In genomic region chr14:87146704-87147103, GRCm38 (mm10) we compare ENCODE assay signal across 23 mouse cellular contexts. TPM values are rescaled to one million over a fixed set of nuclear protein-coding genes. Genes with fewer than 3 reads are reported as not detected.
DNase-seq lines count a peak whose midpoint lies in the region; ATAC-seq and TF ChIP-seq lines count a peak whose summit lies in the region.
"Had no signal": no experiment of that assay in that cellular context is flagged by ENCODE, and none has a peak within 500 bp of the region (broad histone marks: within the 10 kb centered on the region; RNA-seq: fewer than 3 reads in every experiment).

No protein-coding gene starts in this region.

- no peak for TF ChIP-seq CTCF in hindbrain, postnatal 0 days (IDR thresholded peaks at IDR 0.05; ENCODE audit: low read depth)
- TF ChIP-seq CTCF in lung, adult 2 months (IDR thresholded peaks at IDR 0.05; ENCODE audit: insufficient read depth, low read length) = no peak
- no peak for TF ChIP-seq CTCF in left cerebral cortex, adult 2 months (IDR thresholded peaks at IDR 0.05)

- intact Hi-C loops in left cerebral cortex, adult 2 months (cut with DNase I) = loop anchor here (10.0 kb wide), 1 partner anchor 268 kb away; the partner anchor contains the start of gene Tdrd3

- WGBS in hindbrain, postnatal 0 days = 36% methylated on average over 3 of the region's 3 CpGs
- 35% methylated on average over 3 of the region's 3 CpGs for WGBS in hindbrain, embryonic 11.5 days
- 26% methylated on average over 3 of the region's 3 CpGs for WGBS in lung, embryonic 16.5 days
- 51% methylated on average over 3 of the region's 3 CpGs for WGBS in lung, adult 2 months
- 33% methylated on average over 3 of the region's 3 CpGs for WGBS in intestine, embryonic 15.5 days

- TF ChIP-seq POLR2A in lung, adult 2 months (IDR thresholded peaks at IDR 0.05; ENCODE audit: borderline replicate concordance, extremely low read depth, low read depth, low read length) = no peak

- H3K9ac ChIP-seq in hindbrain, postnatal 0 days (replicated peaks; ENCODE audit: low read length) = no peak overlapping the region
- H3K9ac ChIP-seq in hindbrain, embryonic 11.5 days (ENCODE audit: low read depth, low read length) = no peak overlapping the region
- H3K9ac ChIP-seq in lung, embryonic 16.5 days (ENCODE audit: low read length) = no peak overlapping the region
- no peak overlapping the region for H3K9ac ChIP-seq in intestine, embryonic 15.5 days
- H3K9ac ChIP-seq: limb, embryonic 15.5 days; liver, embryonic 15.5 days had no signal

- DNase-seq in hindbrain, postnatal 0 days (ENCODE audit: low spot score) = no peak
- DNase-seq in hindbrain, embryonic 11.5 days (ENCODE audit: low spot score) = no peak
- DNase-seq in lung, adult 2 months = no peak
- peak; percentile 28 for DNase-seq in lung, postnatal 36 days
- DNase-seq in left cerebral cortex, adult 2 months (ENCODE audit: extremely low spot score in 1 of 2, low spot score in 2 of 2) = no peak
- DNase-seq in right cerebral cortex, postnatal 36 days (ENCODE audit: low spot score in 2 of 2) = no peak
- DNase-seq: adrenal gland, adult 2 months; cerebellum, adult 8-10 months; gastrocnemius, postnatal 14 days; heart, adult 18-20 months; heart, postnatal 4 days; kidney, postnatal 10 days; layer of hippocampus, postnatal 36 days; right cerebral cortex, adult 18-20 months; thymus, adult 18-20 months; thymus, postnatal 4 days had no signal

- no peak overlapping the region for H3K4me3 ChIP-seq in hindbrain, postnatal 0 days (ENCODE audit: low read length)
- H3K4me3 ChIP-seq in hindbrain, embryonic 11.5 days (ENCODE audit: low read depth, low read length) = no peak overlapping the region
- H3K4me3 ChIP-seq in lung, embryonic 16.5 days (ENCODE audit: low read length) = no peak overlapping the region
- no peak overlapping the region for H3K4me3 ChIP-seq in lung, adult 2 months (replicated peaks; ENCODE audit: extremely low read depth, low read depth, low read length)
- H3K4me3 ChIP-seq in intestine, embryonic 15.5 days (replicated peaks) = no peak overlapping the region
- H3K4me3 ChIP-seq in left cerebral cortex, adult 2 months = no peak overlapping the region
- H3K4me3 ChIP-seq: erythroblast, embryonic 14.5 days; layer of hippocampus, adult 2 months; limb, embryonic 15.5 days; liver, embryonic 15.5 days had no signal

- no peaks in the 10 kb centered on the region for H3K36me3 ChIP-seq in hindbrain, postnatal 0 days (ENCODE audit: insufficient read depth, low read length)
- H3K36me3 ChIP-seq in hindbrain, embryonic 11.5 days (ENCODE audit: control insufficient read depth, insufficient read depth, low read length) = no peaks in the 10 kb centered on the region
- no peaks in the 10 kb centered on the region for H3K36me3 ChIP-seq in lung, embryonic 16.5 days (ENCODE audit: control insufficient read depth, insufficient read depth, low read length)
- no peaks in the 10 kb centered on the region for H3K36me3 ChIP-seq in intestine, embryonic 15.5 days
- H3K36me3 ChIP-seq: limb, embryonic 15.5 days; liver, embryonic 15.5 days had no signal

- 0 out of 2 replicates have a peak, but pooled peaks cover under 1% of the 10 kb centered on the region for H3K4me1 ChIP-seq in hindbrain, postnatal 0 days (ENCODE audit: insufficient read depth, low read length)
- no peaks in the 10 kb centered on the region for H3K4me1 ChIP-seq in hindbrain, embryonic 11.5 days (replicated peaks; ENCODE audit: control insufficient read depth, insufficient read depth, low read length)
- no peaks in the 10 kb centered on the region for H3K4me1 ChIP-seq in lung, embryonic 16.5 days (replicated peaks; ENCODE audit: control insufficient read depth, insufficient read depth, low read length)
- peaks cover under 1% of the 10 kb centered on the region; the same call in 1 of the 2 replicates for H3K4me1 ChIP-seq in lung, adult 2 months (ENCODE audit: control insufficient read depth, insufficient read depth, low read length)
- H3K4me1 ChIP-seq in intestine, embryonic 15.5 days (replicated peaks) = no peaks in the 10 kb centered on the region

- no peak overlapping the region for H3K27ac ChIP-seq in hindbrain, postnatal 0 days
- no peak overlapping the region for H3K27ac ChIP-seq in hindbrain, embryonic 11.5 days (ENCODE audit: low read depth, low read length)
- H3K27ac ChIP-seq in lung, embryonic 16.5 days (ENCODE audit: low read length) = no peak overlapping the region
- H3K27ac ChIP-seq in intestine, embryonic 15.5 days = no peak overlapping the region
- no peak overlapping the region for H3K27ac ChIP-seq in left cerebral cortex, adult 2 months
- H3K27ac ChIP-seq: layer of hippocampus, adult 2 months; limb, embryonic 15.5 days; liver, embryonic 15.5 days had no signal

- no peaks in the 10 kb centered on the region for H3K27me3 ChIP-seq in hindbrain, postnatal 0 days (ENCODE audit: insufficient read depth, low read length)
- H3K27me3 ChIP-seq in hindbrain, embryonic 11.5 days (ENCODE audit: control insufficient read depth, insufficient read depth, low read length) = no peaks in the 10 kb centered on the region
- H3K27me3 ChIP-seq in lung, embryonic 16.5 days (ENCODE audit: control insufficient read depth, insufficient read depth, low read depth, low read length) = no peaks in the 10 kb centered on the region
- H3K27me3 ChIP-seq in intestine, embryonic 15.5 days (replicated peaks) = no peaks in the 10 kb centered on the region
- H3K27me3 ChIP-seq: limb, embryonic 15.5 days; liver, embryonic 15.5 days had no signal

- no peaks in the 10 kb centered on the region for H3K9me3 ChIP-seq in hindbrain, postnatal 0 days (ENCODE audit: low read length)
- no peaks in the 10 kb centered on the region for H3K9me3 ChIP-seq in hindbrain, embryonic 11.5 days (ENCODE audit: control insufficient read depth, low read length)
- H3K9me3 ChIP-seq in lung, embryonic 16.5 days (ENCODE audit: control insufficient read depth, low read length) = no peaks in the 10 kb centered on the region
- H3K9me3 ChIP-seq in intestine, embryonic 15.5 days = no peaks in the 10 kb centered on the region
- H3K9me3 ChIP-seq: limb, embryonic 15.5 days; liver, embryonic 15.5 days had no signal

- ATAC-seq in hindbrain, postnatal 0 days = peak; percentile 43; the same call in 1 of the 2 replicates
- ATAC-seq in hindbrain, embryonic 11.5 days (ENCODE audit: low FRiP score) = no peak
- peak; percentile 75 for ATAC-seq in lung, embryonic 16.5 days (ENCODE audit: low read depth)
- ATAC-seq in intestine, embryonic 15.5 days = peak; percentile 81
- ATAC-seq: hindbrain, embryonic 16.5 days had no signal

- no peak overlapping the region for H3K4me2 ChIP-seq in hindbrain, postnatal 0 days (ENCODE audit: low read depth, low read length)
- no peak overlapping the region for H3K4me2 ChIP-seq in hindbrain, embryonic 11.5 days (replicated peaks; ENCODE audit: low read depth, low read length)
- no peak overlapping the region for H3K4me2 ChIP-seq in lung, embryonic 16.5 days (ENCODE audit: low read depth, low read length)
- H3K4me2 ChIP-seq in intestine, embryonic 15.5 days (replicated peaks) = no peak overlapping the region
- H3K4me2 ChIP-seq: limb, embryonic 15.5 days; liver, embryonic 15.5 days had no signal

RNA-seq across cellular contexts. Expression of gene Diaph3, which starts 5.7 kb away (rescaled TPM):
- 1.1 and 2.6 TPM in 2 replicates for total RNA-seq in hindbrain, postnatal 0 days (2014; rRNA removed)
- polyA plus RNA-seq in hindbrain, postnatal 0 days (2015; fragmentation: Nextera tagmentation; extraction: Ambion mirVana) = 3.3 and 5.1 TPM in 2 replicates
- polyA plus RNA-seq in hindbrain, embryonic 11.5 days (2014; fragmentation: Nextera tagmentation; extraction: Ambion mirVana) = 8.2 and 20.3 TPM in 2 replicates
- polyA plus RNA-seq in lung, embryonic 16.5 days (2015; fragmentation: Nextera tagmentation; extraction: Ambion mirVana) = 16.6 and 17.6 TPM in 2 replicates
- 0.28 and 0.65 TPM in 2 replicates for polyA plus RNA-seq in lung, adult 2 months (2012; rRNA removed)
- 9.0 and 10.2 TPM in 2 replicates for polyA plus RNA-seq in intestine, embryonic 15.5 days (2015; fragmentation: Nextera tagmentation; extraction: Ambion mirVana)
- 1 to 10 TPM; 4.3 to 4.6 TPM for total RNA-seq in left cerebral cortex, adult 2 months (2021)
